Mouse (Mus musculus): ENCODE measurements around the gene Fam169b. TPM values are rescaled to one million over a fixed set of nuclear protein-coding genes. Genes with fewer than 3 reads are reported as not detected.

The Fam169b gene
- total and polyA plus RNA-seq, 2 experiments: 21.8 to 25.8 TPM

GRCm38 (mm10) chr7:68259523-68260081 is 14.0 kb upstream of the Fam169b start:
- no peak overlapping the region for H3K9ac ChIP-seq (ENCODE audit: low read depth, low read length)
- H3K4me3 ChIP-seq (ENCODE audit: insufficient read depth, low read depth, low read length): no peak overlapping the region
- H3K27me3 ChIP-seq (ENCODE audit: control insufficient read depth, insufficient read depth, low read length): 0 out of 2 replicates have a peak, but pooled peaks cover 3% of the 10 kb centered on the region
- no peak overlapping the region for H3K27ac ChIP-seq (replicated peaks; ENCODE audit: insufficient read depth, low read depth, low read length)
- H3K36me3 ChIP-seq (ENCODE audit: control insufficient read depth, insufficient read depth, low read length): no peaks in the 10 kb centered on the region
- 81% methylated on average over 6 of the region's 6 CpGs for WGBS
- no peaks in the 10 kb centered on the region for H3K79me2 ChIP-seq (ENCODE audit: control insufficient read depth, insufficient read depth, low read length)
- no peaks in the 10 kb centered on the region for H3K4me1 ChIP-seq (ENCODE audit: control insufficient read depth, insufficient read depth, low read length)
- DNase-seq (ENCODE audit: extremely low read depth, low read depth, low spot score): no peak
- TF ChIP-seq CTCF (IDR thresholded peaks at IDR 0.05; ENCODE audit: low read depth, low read length) (no peak), POLR2A (IDR thresholded peaks at IDR 0.05; ENCODE audit: extremely low read depth, insufficient read depth, low read length) (no peak)

- Histone ChIP-seq H3K4me1 (ENCODE audit: control insufficient read depth, insufficient read depth, low read length) (no peaks in the 10 kb centered on the region), H3K79me2 (ENCODE audit: control insufficient read depth, insufficient read depth, low read length) (no peaks in the 10 kb centered on the region), H3K27me3 (ENCODE audit: control insufficient read depth, insufficient read depth, low read length) (no peaks in the 10 kb centered on the region), H3K4me3 (ENCODE audit: insufficient read depth, low read depth, low read length) (no peak overlapping the region), H3K9ac (ENCODE audit: low read depth, low read length) (no peak overlapping the region), H3K27ac (replicated peaks; ENCODE audit: insufficient read depth, low read depth, low read length) (no peak overlapping the region), H3K36me3 (ENCODE audit: control insufficient read depth, insufficient read depth, low read length) (no peaks in the 10 kb centered on the region)
- 77% methylated on average over 8 of the region's 8 CpGs for WGBS
- TF ChIP-seq CTCF (IDR thresholded peaks at IDR 0.05; ENCODE audit: low read depth, low read length) (no peak), POLR2A (IDR thresholded peaks at IDR 0.05; ENCODE audit: extremely low read depth, insufficient read depth, low read length) (no peak)
- DNase-seq (ENCODE audit: extremely low read depth, low read depth, low spot score): no peak
Observed at GRCm38 (mm10) chr7:68262612-68263200, 10.9 kb upstream of the Fam169b start.

GRCm38 (mm10) chr7:68263346-68264027 is 10.2 kb upstream of the Fam169b start:
- Histone ChIP-seq H3K4me3 (ENCODE audit: insufficient read depth, low read depth, low read length) (peak overlapping the region; percentile 1; the same call in 1 of the 2 replicates), H3K4me1 (ENCODE audit: control insufficient read depth, insufficient read depth, low read length) (no peaks in the 10 kb centered on the region), H3K36me3 (ENCODE audit: control insufficient read depth, insufficient read depth, low read length) (no peaks in the 10 kb centered on the region), H3K27ac (replicated peaks; ENCODE audit: insufficient read depth, low read depth, low read length) (no peak overlapping the region), H3K9ac (ENCODE audit: low read depth, low read length) (no peak overlapping the region), H3K79me2 (ENCODE audit: control insufficient read depth, insufficient read depth, low read length) (no peaks in the 10 kb centered on the region), H3K27me3 (ENCODE audit: control insufficient read depth, insufficient read depth, low read length) (no peaks in the 10 kb centered on the region)
- DNase-seq (ENCODE audit: extremely low read depth, low read depth, low spot score): no peak
- TF ChIP-seq CTCF (IDR thresholded peaks at IDR 0.05; ENCODE audit: low read depth, low read length): no peak
- no peak for TF ChIP-seq POLR2A (IDR thresholded peaks at IDR 0.05; ENCODE audit: extremely low read depth, insufficient read depth, low read length)
- 67% methylated on average over 8 of the region's 8 CpGs for WGBS

- peak; percentile 70 for DNase-seq (ENCODE audit: extremely low read depth, low read depth, low spot score)
- no peak within 1 kb of the TSS for H3K27ac ChIP-seq (replicated peaks; ENCODE audit: insufficient read depth, low read depth, low read length)
- H3K79me2 ChIP-seq (ENCODE audit: control insufficient read depth, insufficient read depth, low read length): no peaks in the 10 kb centered on the region
- H3K4me1 ChIP-seq (ENCODE audit: control insufficient read depth, insufficient read depth, low read length): no peaks in the 10 kb centered on the region
- peak within 1 kb of the TSS; percentile 10; the same call in 1 of the 2 replicates for H3K4me3 ChIP-seq (ENCODE audit: insufficient read depth, low read depth, low read length)
- TF ChIP-seq POLR2A (IDR thresholded peaks at IDR 0.05; ENCODE audit: extremely low read depth, insufficient read depth, low read length): 0 out of 2 replicates have a peak, but pooled peaks have one; percentile 11
- no peak for TF ChIP-seq CTCF (IDR thresholded peaks at IDR 0.05; ENCODE audit: low read depth, low read length)
- H3K9ac ChIP-seq (ENCODE audit: low read depth, low read length): peak within 1 kb of the TSS; percentile 49
- no peaks in the 10 kb centered on the region for H3K36me3 ChIP-seq (ENCODE audit: control insufficient read depth, insufficient read depth, low read length)
- H3K27me3 ChIP-seq (ENCODE audit: control insufficient read depth, insufficient read depth, low read length): no peaks in the 10 kb centered on the region
- 5% methylated on average over 25 of the region's 25 CpGs for WGBS
Observed at GRCm38 (mm10) chr7:68264028-68264453, 9.6 kb upstream of the Fam169b start, which contains the start of gene Pgpep1l. Pgpep1l (minus strand) TSS chr7:68264233.

GRCm38 (mm10) chr7:68264531-68264930 is 9.1 kb upstream of the Fam169b start:
- H3K27ac ChIP-seq (replicated peaks; ENCODE audit: insufficient read depth, low read depth, low read length): no peak overlapping the region
- TF ChIP-seq POLR2A (IDR thresholded peaks at IDR 0.05; ENCODE audit: extremely low read depth, insufficient read depth, low read length): 0 out of 2 replicates have a peak, but pooled peaks have one; percentile 12
- no peak for TF ChIP-seq CTCF (IDR thresholded peaks at IDR 0.05; ENCODE audit: low read depth, low read length)
- H3K36me3 ChIP-seq (ENCODE audit: control insufficient read depth, insufficient read depth, low read length): no peaks in the 10 kb centered on the region
- WGBS: 6% methylated on average over 14 of the region's 14 CpGs
- DNase-seq (ENCODE audit: extremely low read depth, low read depth, low spot score): peak; percentile 55
- peak overlapping the region; percentile 49 for H3K9ac ChIP-seq (ENCODE audit: low read depth, low read length)
- no peaks in the 10 kb centered on the region for H3K27me3 ChIP-seq (ENCODE audit: control insufficient read depth, insufficient read depth, low read length)
- H3K4me1 ChIP-seq (ENCODE audit: control insufficient read depth, insufficient read depth, low read length): no peaks in the 10 kb centered on the region
- H3K79me2 ChIP-seq (ENCODE audit: control insufficient read depth, insufficient read depth, low read length): no peaks in the 10 kb centered on the region
- H3K4me3 ChIP-seq (ENCODE audit: insufficient read depth, low read depth, low read length): peak overlapping the region; percentile 10; the same call in 1 of the 2 replicates

Data from liver, adult 2 months (tissue).